Mouse (Mus musculus) bone marrow macrophage, adult 2 months (primary cell): ENCODE measurements around the gene Gstp1.

ENCODE experiments used
- CTCF ChIP-seq: IDR thresholded peaks from 2 replicates; pipeline ENCODE4 v1.5.1; 2012; ENCODE audit warnings: low read depth, mild to moderate bottlenecking, low read length, moderate library complexity
- POLR2A ChIP-seq: IDR thresholded peaks from 2 replicates; pipeline ENCODE4 v1.6.1; 2012; ENCODE audit warnings: mild to moderate bottlenecking, low read depth, low read length, borderline replicate concordance

DNA sequence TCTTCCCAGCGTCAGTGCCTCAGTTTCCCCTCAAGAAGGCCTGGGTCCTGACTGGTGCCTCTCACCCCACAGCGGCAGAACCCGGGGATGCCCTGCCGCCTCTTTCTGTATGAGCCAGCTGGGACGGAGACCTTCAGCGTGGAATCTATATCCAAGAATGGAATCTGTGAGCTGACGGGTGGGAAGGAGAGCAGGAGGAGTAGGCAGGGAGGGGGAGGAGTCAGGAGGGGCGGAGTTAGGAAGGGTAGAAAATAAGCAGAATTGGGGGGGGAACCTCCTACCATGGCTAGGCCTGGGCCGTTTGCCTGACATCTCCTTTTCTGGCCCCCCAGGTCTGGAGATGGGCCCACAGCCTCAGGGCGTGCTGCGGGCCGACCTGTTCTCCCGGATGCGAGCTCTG, 49.7 kb downstream of the Gstp1 start:
- TF ChIP-seq CTCF, result no peak
- no peak for TF ChIP-seq POLR2A
